Mouse (Mus musculus): Measurements from ENCODE around the gene Ssbp1. TPM values are rescaled to one million over a fixed set of nuclear protein-coding genes. Genes with fewer than 3 reads are reported as not detected.

Gene Ssbp1
- total RNA-seq, 2 experiments from 2014 or later, result 56.9 to 70.5 TPM

DNA sequence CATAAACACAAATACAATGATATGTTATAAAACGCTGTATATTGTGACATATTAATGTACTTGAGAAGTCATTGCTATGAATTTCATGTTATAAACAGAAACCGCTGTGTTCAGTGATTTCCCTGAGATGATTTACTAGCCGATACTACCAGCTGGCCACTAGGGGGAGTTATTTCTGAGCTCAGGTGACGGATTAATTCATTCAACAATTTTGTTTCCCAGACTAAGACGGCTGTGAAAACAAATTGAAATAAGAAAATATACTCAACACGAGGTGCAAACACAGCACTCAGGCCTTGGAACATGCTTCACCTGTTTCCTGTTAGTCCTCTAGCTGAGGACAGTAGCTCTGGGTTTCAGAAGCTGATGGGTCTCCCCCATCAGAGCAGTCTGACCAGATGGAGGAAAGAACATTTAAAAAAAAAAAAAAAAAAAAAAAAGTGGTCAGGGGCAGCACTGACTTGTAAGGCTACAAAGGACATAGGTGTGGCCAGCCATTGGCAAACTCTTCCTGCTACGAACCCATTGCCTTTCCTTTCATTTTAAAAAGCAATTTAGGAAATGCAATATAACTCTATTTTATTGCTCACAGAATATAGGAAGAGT is 16.6 kb upstream of the Ssbp1 start:
- no peak for DNase-seq

DNA sequence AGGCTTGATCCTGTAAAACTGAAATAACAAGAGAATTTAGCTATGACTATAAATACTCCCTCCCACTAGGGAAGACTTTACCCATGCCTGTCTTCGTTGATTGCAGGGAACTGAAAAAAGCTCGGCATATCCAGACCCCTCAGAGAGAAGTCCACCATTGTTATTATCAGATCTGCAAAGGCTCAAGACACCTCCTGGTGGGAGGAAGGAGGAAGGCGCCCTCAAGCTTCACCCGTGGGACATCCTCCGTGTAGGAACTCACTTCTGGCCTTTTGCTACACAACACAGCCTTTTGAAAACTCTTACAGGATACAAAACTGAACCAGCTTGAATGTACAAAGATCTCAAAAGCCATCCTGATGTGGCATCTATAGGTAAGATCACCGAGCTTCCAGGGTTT is 5.4 kb upstream of the Ssbp1 start:
- no peak for DNase-seq

DNA sequence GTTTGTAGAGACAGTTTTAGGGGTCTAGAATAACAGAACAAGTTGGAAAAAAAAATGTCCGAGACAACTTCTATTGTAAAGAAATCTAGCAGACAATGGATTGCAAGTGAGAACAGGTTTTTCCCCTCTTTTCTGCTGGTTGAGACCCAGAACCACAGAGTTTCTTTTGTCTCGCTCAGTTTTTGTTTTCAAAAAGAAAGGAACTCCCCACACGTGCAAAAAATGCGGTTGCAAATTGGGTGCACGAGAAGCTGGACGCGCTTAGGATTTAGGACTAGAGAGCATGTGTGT is 513 bp downstream of the Ssbp1 start:
- no peak for DNase-seq

DNA sequence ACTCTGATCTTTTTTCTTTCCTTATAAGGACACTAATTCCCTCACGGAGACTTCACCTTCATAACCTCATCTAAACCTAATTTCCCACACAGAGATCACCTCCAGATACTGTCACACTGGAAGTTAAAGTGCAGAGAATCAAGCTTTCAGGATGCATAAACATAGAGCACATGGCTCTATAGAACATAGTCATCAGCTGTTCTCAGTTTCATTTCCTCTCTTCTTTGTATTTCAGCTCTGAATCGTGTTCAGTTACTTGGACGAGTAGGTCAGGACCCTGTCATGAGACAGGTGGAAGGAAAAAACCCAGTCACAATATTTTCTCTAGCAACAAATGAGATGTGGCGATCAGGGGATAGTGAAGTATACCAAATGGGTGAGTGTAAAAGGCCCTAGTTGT is 5.0 kb downstream of the Ssbp1 start:
- no peak for DNase-seq

DNA sequence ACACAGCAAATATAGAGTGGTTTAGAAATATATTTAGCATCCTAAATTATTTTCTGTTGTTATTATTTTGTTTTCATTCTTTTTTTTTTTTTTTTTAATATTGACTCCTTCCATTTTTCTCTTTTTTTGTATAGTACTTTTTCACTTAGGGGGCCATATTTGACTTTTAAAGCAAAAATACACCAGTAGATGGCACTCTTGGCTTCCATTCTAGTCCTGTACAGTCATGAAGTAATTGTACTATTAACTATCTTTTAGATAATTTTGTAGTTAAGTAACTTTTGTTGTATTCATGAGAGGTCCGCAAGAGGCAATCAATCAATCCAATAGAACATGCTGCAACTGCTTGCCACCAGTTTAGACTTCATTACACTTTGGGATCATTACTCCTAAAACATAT is 8.6 kb downstream of the Ssbp1 start:
- DNase-seq, result no peak

DNA sequence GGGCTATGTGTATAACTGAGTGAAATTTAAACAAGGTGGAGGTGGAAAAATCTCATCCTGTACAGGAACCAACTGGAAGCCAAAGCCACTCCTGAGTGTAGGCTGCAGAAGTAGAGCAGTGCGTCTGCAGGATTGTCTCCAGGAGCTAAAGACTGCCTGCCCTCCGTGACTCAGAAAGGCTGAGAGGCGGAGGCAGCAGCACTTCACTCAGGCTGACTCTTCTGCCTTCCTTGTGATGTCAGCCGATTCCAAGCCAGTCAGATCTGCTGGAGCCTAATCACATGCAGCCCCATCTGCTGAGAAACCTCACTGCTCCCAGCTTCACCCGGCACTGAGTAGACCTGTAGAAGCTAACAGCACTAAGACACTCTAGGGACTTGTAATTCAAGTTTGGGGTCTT is 11.2 kb downstream of the Ssbp1 start:
- DNase-seq, result no peak

DNA sequence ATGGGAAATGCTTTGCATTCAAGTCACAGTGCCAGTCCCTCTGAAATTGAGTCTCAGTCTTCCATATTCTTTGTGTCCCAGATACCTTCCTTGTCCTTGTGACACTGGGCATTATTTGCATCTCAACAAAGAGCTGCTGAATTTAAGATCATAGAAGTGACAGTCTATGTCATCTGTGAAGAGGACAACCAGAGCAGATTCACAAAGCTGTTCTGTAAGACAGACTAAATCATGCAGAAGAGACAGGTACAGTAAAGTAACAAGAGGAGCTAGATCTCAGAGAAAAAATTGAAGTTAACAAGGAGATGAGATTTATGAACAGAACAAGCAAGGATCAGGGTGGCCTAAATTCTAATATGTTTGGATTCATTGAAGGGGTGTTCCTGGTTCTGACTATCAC is 19.8 kb downstream of the Ssbp1 start, which contains the start of gene Tas2r137:
Tas2r137 (plus strand) TSS at position 301 of the 400 bp plus-strand sequence.
- no peak for DNase-seq

DNA sequence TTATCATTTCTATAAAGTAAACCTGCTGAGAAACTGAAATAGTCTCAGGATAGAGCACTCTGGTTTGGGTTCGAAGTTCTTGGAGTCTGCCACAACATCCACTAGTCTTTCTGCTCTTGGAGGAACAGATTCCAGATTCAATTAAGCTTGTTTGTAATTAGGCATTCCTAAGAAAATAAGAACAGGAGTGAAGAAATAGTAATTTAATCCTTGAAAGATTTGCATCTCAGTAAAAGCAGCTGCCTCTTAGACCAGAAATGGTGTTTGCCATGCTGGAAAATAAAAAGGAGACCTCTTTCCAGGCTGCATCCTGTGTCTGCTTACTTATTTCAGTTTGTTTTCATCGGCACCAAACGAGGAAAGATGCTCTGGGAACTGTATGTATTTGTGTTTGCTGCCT is 22.1 kb downstream of the Ssbp1 start, which contains the start of gene Tas2r108:
Tas2r108 (plus strand) TSS at position 301 of the 400 bp plus-strand sequence.
- DNase-seq, result no peak

DNA sequence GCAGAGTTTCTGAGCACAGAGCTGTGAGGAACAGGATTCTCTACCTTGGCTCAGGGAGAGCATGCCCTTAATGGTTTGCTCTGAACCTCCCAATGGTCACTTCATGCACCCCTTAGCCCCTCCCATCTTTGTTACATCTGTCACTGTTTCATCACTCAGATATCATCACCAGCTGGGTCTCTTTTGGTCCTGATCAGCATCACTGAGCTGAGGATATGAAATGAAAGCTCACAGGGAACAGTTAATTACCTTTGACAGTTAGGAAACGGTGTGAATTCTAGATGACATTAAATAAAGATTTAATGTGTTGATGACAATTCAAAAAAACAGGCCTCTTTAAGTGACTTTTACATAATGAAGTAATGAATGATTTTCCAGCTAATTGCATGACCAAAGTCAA is 48.3 kb downstream of the Ssbp1 start, which contains the start of gene Prss37:
Prss37 (minus strand) TSS at position 101 of the 400 bp plus-strand sequence.
- DNase-seq, result no peak

Other genes with a start within 250 kb of the Ssbp1 start
- 10 to 100 TPM; 32.3 to 39.3 TPM for gene Agk, start 146.2 kb upstream of the Ssbp1 start, total RNA-seq (2021)
- 10 to 100 TPM; 14.0 to 16.4 TPM for gene E330009J07Rik, start 35.2 kb upstream of the Ssbp1 start, total RNA-seq (2021)
- gene Wee2, start 32.3 kb upstream of the Ssbp1 start, total RNA-seq (2021), result not detected
- not detected for gene Tas2r137, start 19.9 kb downstream of the Ssbp1 start, total RNA-seq (2021)
- gene Tas2r108, start 22.2 kb downstream of the Ssbp1 start, total RNA-seq (2021), result not detected
- gene Prss37, start 48.2 kb downstream of the Ssbp1 start, total RNA-seq (2021), result not detected
- not detected for gene Olfr461, start 83.7 kb downstream of the Ssbp1 start, total RNA-seq (2021)
- not detected for gene Olfr460, start 98.1 kb downstream of the Ssbp1 start, total RNA-seq (2021)
- 1 to 10 TPM in 1 of 2 experiments, under 1 TPM in 1; 0.75 to 1.4 TPM for gene Clec5a, start 114.5 kb downstream of the Ssbp1 start, total RNA-seq (2021)
- gene Tas2r138, start 142.0 kb downstream of the Ssbp1 start, total RNA-seq (2021), result not detected
- 10 to 100 TPM in 1 of 2 experiments, 1 to 10 TPM in 1; 6.8 to 11.1 TPM for gene Mgam, start 157.5 kb downstream of the Ssbp1 start, total RNA-seq (2021)

Data from adrenal gland, postnatal 10 days (tissue).